Mouse (Mus musculus) forebrain, embryonic 15.5 days (tissue): ENCODE data around the gene Il25. TPM values are rescaled to one million over a fixed set of nuclear protein-coding genes. Genes with fewer than 3 reads are reported as not detected.
A peak's percentile ranks its signal among the peaks of the same experiment; 100 is the strongest.

Source experiments
- ATAC-seq: fragments of 200-750 bp; cut with Nextera tagmentation; replicated peaks from 2 replicates; pipeline ENCODE4 v1.8.0; 2017; ENCODE audit warnings: mild to moderate bottlenecking, moderate TSS enrichment, moderate library complexity
- H3K27ac ChIP-seq: fragments of 300-500 bp; sonication (generic); replicated peaks from 2 replicates; pipeline ENCODE4 v1.5.1; 2015; ENCODE audit warnings: mild to moderate bottlenecking, inconsistent platforms
- H3K27me3 ChIP-seq: fragments of 300-500 bp; sonication (generic); 2 replicates; pipeline ENCODE4 v1.6.1; 2015; ENCODE audit warnings: inconsistent platforms
- H3K36me3 ChIP-seq: fragments of 300-500 bp; sonication (generic); 2 replicates; pipeline ENCODE4 v1.6.1; 2015; ENCODE audit warnings: mild to moderate bottlenecking, inconsistent platforms
- H3K4me1 ChIP-seq: fragments of 300-500 bp; sonication (generic); 2 replicates; pipeline ENCODE4 v1.6.1; 2015; ENCODE audit warnings: inconsistent platforms
- H3K4me2 ChIP-seq: fragments of 300-500 bp; sonication (generic); replicated peaks from 2 replicates; pipeline ENCODE4 v1.6.1; 2015; ENCODE audit warnings: mild to moderate bottlenecking, inconsistent platforms
- H3K4me3 ChIP-seq: fragments of 300-500 bp; sonication (generic); 2 replicates; pipeline ENCODE4 v1.5.1; 2015; ENCODE audit warnings: mild to moderate bottlenecking, inconsistent platforms
- H3K9ac ChIP-seq: fragments of 300-500 bp; sonication (generic); replicated peaks from 2 replicates; pipeline ENCODE4 v1.6.1; 2015; ENCODE audit warnings: mild to moderate bottlenecking, inconsistent platforms
- H3K9me3 ChIP-seq: fragments of 300-500 bp; sonication (generic); 2 replicates; pipeline ENCODE4 v1.6.1; 2016; ENCODE audit warnings: inconsistent platforms
- WGBS: fragments of 180-500 bp; shearing (Covaris S2); methylation state at CpG from one replicate; pipeline ENCODE4 v1.1.7; 2015; ENCODE audit warnings: mixed read lengths; 5-methylcytosine and 5-hydroxymethylcytosine counted together
- polyA plus RNA-seq: library from polyadenylated mRNA; unstranded; fragments of >200 nt; fragmentation: Nextera tagmentation; extraction: Ambion mirVana; gene quantifications from 2 replicates; pipeline ENCODE4 v1.2.1, GENCODE M21; 2015

The Il25 gene
- polyA plus RNA-seq, 1 experiment from 2014 or later: 0.27 TPM

GRCm38 (mm10) chr14:54935904-54936830 is 3.7 kb downstream of the Il25 start, which contains the start of gene Cmtm5:
Gene Cmtm5, plus strand, starts transcription at chr14:54936261.
- Histone ChIP-seq H3K9ac (no peak within 1 kb of the TSS), H3K4me1 (peaks cover 15% of the 10 kb centered on the region), H3K4me3 (no peak within 1 kb of the TSS), H3K27me3 (no peaks in the 10 kb centered on the region), H3K4me2 (no peak within 1 kb of the TSS), H3K36me3 (no peaks in the 10 kb centered on the region), H3K27ac (peak within 1 kb of the TSS; percentile 34), H3K9me3 (no peaks in the 10 kb centered on the region)
- ATAC-seq: peak; percentile 36; the same call in 1 of the 2 replicates
- 42% methylated on average over 8 of the region's 8 CpGs for WGBS

GRCm38 (mm10) chr14:54936831-54937160 is 4.3 kb downstream of the Il25 start:
- Histone ChIP-seq H3K9me3 (no peaks in the 10 kb centered on the region), H3K9ac (no peak overlapping the region), H3K36me3 (no peaks in the 10 kb centered on the region), H3K4me1 (peaks cover 15% of the 10 kb centered on the region), H3K4me3 (no peak overlapping the region), H3K27me3 (no peaks in the 10 kb centered on the region), H3K4me2 (no peak overlapping the region), H3K27ac (0 out of 2 replicates have a peak overlapping the region, but pooled peaks have one; percentile 34)
- ATAC-seq: no peak
- 64% methylated on average over 6 of the region's 6 CpGs for WGBS

- H3K4me3 ChIP-seq: no peak overlapping the region
- peaks cover 15% of the 10 kb centered on the region for H3K4me1 ChIP-seq
- H3K4me2 ChIP-seq: no peak overlapping the region
- WGBS: 88% methylated on average over 16 of the region's 16 CpGs
- no peaks in the 10 kb centered on the region for H3K27me3 ChIP-seq
- H3K9me3 ChIP-seq: no peaks in the 10 kb centered on the region
- no peak for ATAC-seq
- no peak overlapping the region for H3K27ac ChIP-seq
- H3K9ac ChIP-seq: no peak overlapping the region
- no peaks in the 10 kb centered on the region for H3K36me3 ChIP-seq
Observed at GRCm38 (mm10) chr14:54937361-54938182, 5.1 kb downstream of the Il25 start.

GRCm38 (mm10) chr14:54938431-54939219 is 6.1 kb downstream of the Il25 start:
- Histone ChIP-seq H3K4me2 (no peak overlapping the region), H3K9ac (no peak overlapping the region), H3K9me3 (no peaks in the 10 kb centered on the region), H3K4me3 (no peak overlapping the region), H3K27me3 (no peaks in the 10 kb centered on the region), H3K27ac (no peak overlapping the region), H3K4me1 (peaks cover 12% of the 10 kb centered on the region), H3K36me3 (no peaks in the 10 kb centered on the region)
- no peak for ATAC-seq
- WGBS: 82% methylated on average over 15 of the region's 15 CpGs

- 51% methylated on average over 12 of the region's 12 CpGs for WGBS
- H3K9me3 ChIP-seq: no peaks in the 10 kb centered on the region
- ATAC-seq: no peak
- H3K27ac ChIP-seq: no peak overlapping the region
- H3K36me3 ChIP-seq: no peaks in the 10 kb centered on the region
- peaks cover 12% of the 10 kb centered on the region for H3K4me1 ChIP-seq
- no peak overlapping the region for H3K9ac ChIP-seq
- no peak overlapping the region for H3K4me3 ChIP-seq
- no peaks in the 10 kb centered on the region for H3K27me3 ChIP-seq
- no peak overlapping the region for H3K4me2 ChIP-seq
Observed at GRCm38 (mm10) chr14:54939434-54940175, 7.1 kb downstream of the Il25 start.

GRCm38 (mm10) chr14:54940176-54940530 is 7.7 kb downstream of the Il25 start:
- no peaks in the 10 kb centered on the region for H3K27me3 ChIP-seq
- no peaks in the 10 kb centered on the region for H3K9me3 ChIP-seq
- H3K27ac ChIP-seq: no peak overlapping the region
- 83% methylated on average over 3 of the region's 3 CpGs for WGBS
- H3K4me2 ChIP-seq: no peak overlapping the region
- no peak overlapping the region for H3K9ac ChIP-seq
- H3K36me3 ChIP-seq: no peaks in the 10 kb centered on the region
- H3K4me3 ChIP-seq: no peak overlapping the region
- peaks cover 12% of the 10 kb centered on the region for H3K4me1 ChIP-seq
- ATAC-seq: no peak

- 65% methylated on average over 13 of the region's 13 CpGs for WGBS
Observed at GRCm38 (mm10) chr14:54941024-54941978, 8.8 kb downstream of the Il25 start.

GRCm38 (mm10) chr14:54942479-54942878 is 10.0 kb downstream of the Il25 start:
- Histone ChIP-seq H3K27me3 (no peaks in the 10 kb centered on the region), H3K4me1 (no peaks in the 10 kb centered on the region), H3K27ac (no peak overlapping the region), H3K4me2 (no peak overlapping the region), H3K9ac (no peak overlapping the region), H3K36me3 (no peaks in the 10 kb centered on the region), H3K4me3 (no peak overlapping the region), H3K9me3 (no peaks in the 10 kb centered on the region)
- ATAC-seq: no peak
- WGBS: 86% methylated on average over 8 of the region's 8 CpGs

More at GRCm38 (mm10) chr14:54941024-54941978, 8.8 kb downstream of the Il25 start:
- Histone ChIP-seq H3K4me2 (no peak overlapping the region), H3K27me3 (no peaks in the 10 kb centered on the region), H3K27ac (no peak overlapping the region), H3K36me3 (no peaks in the 10 kb centered on the region), H3K9ac (no peak overlapping the region), H3K9me3 (no peaks in the 10 kb centered on the region), H3K4me1 (peaks cover 2% of the 10 kb centered on the region), H3K4me3 (no peak overlapping the region)
- ATAC-seq: no peak

- Histone ChIP-seq H3K36me3 (no peaks in the 10 kb centered on the region), H3K9me3 (no peaks in the 10 kb centered on the region), H3K4me2 (no peak overlapping the region), H3K9ac (no peak overlapping the region), H3K27ac (no peak overlapping the region), H3K4me1 (no peaks in the 10 kb centered on the region), H3K27me3 (no peaks in the 10 kb centered on the region), H3K4me3 (no peak overlapping the region)
- 97% methylated on average over 7 of the region's 7 CpGs for WGBS
- ATAC-seq: no peak
Observed at GRCm38 (mm10) chr14:54943971-54944370, 11.5 kb downstream of the Il25 start.

GRCm38 (mm10) chr14:54944939-54945338 is 12.4 kb downstream of the Il25 start:
- no peaks in the 10 kb centered on the region for H3K4me1 ChIP-seq
- H3K27ac ChIP-seq: no peak overlapping the region
- no peaks in the 10 kb centered on the region for H3K9me3 ChIP-seq
- H3K4me3 ChIP-seq: no peak overlapping the region
- H3K27me3 ChIP-seq: no peaks in the 10 kb centered on the region
- H3K9ac ChIP-seq: no peak overlapping the region
- 66% methylated on average over 2 of the region's 2 CpGs for WGBS
- ATAC-seq: no peak
- no peak overlapping the region for H3K4me2 ChIP-seq
- H3K36me3 ChIP-seq: no peaks in the 10 kb centered on the region
